Mouse (Mus musculus) liver, embryonic 13.5 days (tissue): ENCODE results near the gene Il10ra. TPM values are rescaled to one million over a fixed set of nuclear protein-coding genes. Genes with fewer than 3 reads are reported as not detected.
A peak's percentile ranks its signal among the peaks of the same experiment; 100 is the strongest.

Experiments
- ATAC-seq: fragments of 200-750 bp; cut with Nextera tagmentation; 2 replicates; pipeline ENCODE4 v1.8.0; 2017; ENCODE audit warnings: low read depth, mild to moderate bottlenecking, moderate number of reproducible peaks, moderate library complexity
- DNase-seq: peaks from one replicate; pipeline ENCODE4 v3.0.0; 2022
- H3K27ac ChIP-seq: fragments of 300-500 bp; sonication (generic); 2 replicates; pipeline ENCODE4 v1.5.1; 2015; ENCODE audit warnings: moderate library complexity, mild to moderate bottlenecking, inconsistent platforms
- H3K27me3 ChIP-seq: fragments of 300-500 bp; sonication (generic); 2 replicates; pipeline ENCODE4 v1.6.1; 2015; ENCODE audit warnings: mild to moderate bottlenecking, inconsistent platforms
- H3K36me3 ChIP-seq: fragments of 300-500 bp; sonication (generic); 2 replicates; pipeline ENCODE4 v1.6.1; 2015; ENCODE audit warnings: mild to moderate bottlenecking, inconsistent platforms
- H3K4me1 ChIP-seq: fragments of 300-500 bp; sonication (generic); replicated peaks from 2 replicates; pipeline ENCODE4 v1.6.1; 2015; ENCODE audit warnings: inconsistent platforms
- H3K4me2 ChIP-seq: fragments of 300-500 bp; sonication (generic); 2 replicates; pipeline ENCODE4 v1.6.1; 2015; ENCODE audit warnings: inconsistent platforms, mild to moderate bottlenecking, moderate library complexity
- H3K4me3 ChIP-seq: fragments of 300-500 bp; sonication (generic); replicated peaks from 2 replicates; pipeline ENCODE4 v1.5.1; 2015; ENCODE audit warnings: mild to moderate bottlenecking, inconsistent platforms
- H3K9ac ChIP-seq: fragments of 300-500 bp; sonication (generic); 2 replicates; pipeline ENCODE4 v1.6.1; 2015; ENCODE audit warnings: mild to moderate bottlenecking, inconsistent platforms
- H3K9me3 ChIP-seq: fragments of 300-500 bp; sonication (generic); replicated peaks from 2 replicates; pipeline ENCODE4 v1.6.1; 2016; ENCODE audit warnings: inconsistent platforms
- WGBS: fragments of 180-500 bp; shearing (Covaris S2); methylation state at CpG from one replicate; pipeline ENCODE4 v1.1.7; 2015; ENCODE audit not compliant: insufficient replicate concordance; 5-methylcytosine and 5-hydroxymethylcytosine counted together
- polyA plus RNA-seq: library from polyadenylated mRNA; unstranded; fragments of >200 nt; fragmentation: Nextera tagmentation; extraction: Ambion mirVana; gene quantifications from 2 replicates; pipeline ENCODE4 v1.2.1, GENCODE M21; 2015

Gene Il10ra
- polyA plus RNA-seq, 1 experiment from 2014 or later = 1.6 TPM

GRCm38 (mm10) chr9:45236744-45237143 lies 32.2 kb downstream of the Il10ra start:
- Histone ChIP-seq H3K27ac (no peak overlapping the region), H3K4me3 (no peak overlapping the region), H3K27me3 (no peaks in the 10 kb centered on the region), H3K9ac (no peak overlapping the region), H3K4me2 (no peak overlapping the region), H3K4me1 (0 out of 2 replicates have a peak, but pooled peaks cover 3% of the 10 kb centered on the region), H3K9me3 (no peaks in the 10 kb centered on the region), H3K36me3 (no peaks in the 10 kb centered on the region)
- ATAC-seq (no peak), DNase-seq (no peak)
- 45% methylated on average over 7 of the region's 7 CpGs for WGBS

GRCm38 (mm10) chr9:45235668-45236227 lies 33.2 kb downstream of the Il10ra start:
- ATAC-seq (no peak), DNase-seq (no peak)
- 0 out of 2 replicates have a peak, but pooled peaks cover 3% of the 10 kb centered on the region for H3K4me1 ChIP-seq
- H3K27ac ChIP-seq = no peak overlapping the region
- 34% methylated on average over 6 of the region's 6 CpGs for WGBS
- H3K27me3 ChIP-seq = no peaks in the 10 kb centered on the region
- H3K9ac ChIP-seq = no peak overlapping the region
- no peak overlapping the region for H3K4me2 ChIP-seq
- no peaks in the 10 kb centered on the region for H3K36me3 ChIP-seq
- no peak overlapping the region for H3K4me3 ChIP-seq
- H3K9me3 ChIP-seq = no peaks in the 10 kb centered on the region

- WGBS = 56% methylated on average over 8 of the region's 8 CpGs
- no peak for DNase-seq
Observed at GRCm38 (mm10) chr9:45229359-45229758, 39.6 kb downstream of the Il10ra start.

GRCm38 (mm10) chr9:45221567-45221966 lies 47.4 kb downstream of the Il10ra start:
- Histone ChIP-seq H3K9me3 (no peaks in the 10 kb centered on the region), H3K27ac (no peak overlapping the region), H3K4me3 (no peak overlapping the region), H3K27me3 (no peaks in the 10 kb centered on the region), H3K9ac (no peak overlapping the region), H3K4me2 (no peak overlapping the region), H3K36me3 (no peaks in the 10 kb centered on the region), H3K4me1 (0 out of 2 replicates have a peak, but pooled peaks cover 5% of the 10 kb centered on the region)
- DNase-seq = peak; percentile 37
- WGBS = 12% methylated on average over 6 of the region's 6 CpGs
- no peak for ATAC-seq

More at GRCm38 (mm10) chr9:45229359-45229758, 39.6 kb downstream of the Il10ra start:
- no peaks in the 10 kb centered on the region for H3K4me1 ChIP-seq
- no peak overlapping the region for H3K9ac ChIP-seq
- H3K27me3 ChIP-seq = no peaks in the 10 kb centered on the region
- no peak overlapping the region for H3K27ac ChIP-seq
- no peak overlapping the region for H3K4me3 ChIP-seq
- no peaks in the 10 kb centered on the region for H3K36me3 ChIP-seq
- no peaks in the 10 kb centered on the region for H3K9me3 ChIP-seq
- H3K4me2 ChIP-seq = no peak overlapping the region
- no peak for ATAC-seq

- no peaks in the 10 kb centered on the region for H3K9me3 ChIP-seq
- ATAC-seq = no peak
- no peaks in the 10 kb centered on the region for H3K36me3 ChIP-seq
Observed at GRCm38 (mm10) chr9:45219644-45220043, 49.3 kb downstream of the Il10ra start.

GRCm38 (mm10) chr9:45215526-45216179 lies 53.3 kb downstream of the Il10ra start:
- 0 out of 2 replicates have a peak, but pooled peaks cover 5% of the 10 kb centered on the region for H3K4me1 ChIP-seq
- 52% methylated on average over 11 of the region's 11 CpGs for WGBS

More at GRCm38 (mm10) chr9:45219644-45220043, 49.3 kb downstream of the Il10ra start:
- 26% methylated on average over 3 of the region's 3 CpGs for WGBS
- no peak overlapping the region for H3K27ac ChIP-seq
- H3K27me3 ChIP-seq = no peaks in the 10 kb centered on the region
- H3K4me2 ChIP-seq = no peak overlapping the region
- no peak overlapping the region for H3K4me3 ChIP-seq
- H3K4me1 ChIP-seq = 0 out of 2 replicates have a peak, but pooled peaks cover 5% of the 10 kb centered on the region
- no peak overlapping the region for H3K9ac ChIP-seq
- DNase-seq = no peak

GRCm38 (mm10) chr9:45212001-45212400 lies 56.9 kb downstream of the Il10ra start:
- no peak overlapping the region for H3K4me3 ChIP-seq

More at GRCm38 (mm10) chr9:45215526-45216179, 53.3 kb downstream of the Il10ra start:
- Histone ChIP-seq H3K36me3 (no peaks in the 10 kb centered on the region), H3K27ac (no peak overlapping the region), H3K9ac (no peak overlapping the region), H3K9me3 (no peaks in the 10 kb centered on the region), H3K27me3 (no peaks in the 10 kb centered on the region), H3K4me2 (no peak overlapping the region), H3K4me3 (no peak overlapping the region)
- no peak for ATAC-seq
- no peak for DNase-seq

GRCm38 (mm10) chr9:45207015-45207743 lies 61.8 kb downstream of the Il10ra start:
- no peak for ATAC-seq
- H3K9ac ChIP-seq = no peak overlapping the region
- H3K9me3 ChIP-seq = no peaks in the 10 kb centered on the region
- H3K36me3 ChIP-seq = no peaks in the 10 kb centered on the region
- H3K27ac ChIP-seq = no peak overlapping the region
- no peaks in the 10 kb centered on the region for H3K27me3 ChIP-seq
- no peak overlapping the region for H3K4me2 ChIP-seq
- 45% methylated on average over 7 of the region's 7 CpGs for WGBS
- H3K4me3 ChIP-seq = no peak overlapping the region
- no peak for DNase-seq
- 0 out of 2 replicates have a peak, but pooled peaks cover 4% of the 10 kb centered on the region for H3K4me1 ChIP-seq

More at GRCm38 (mm10) chr9:45212001-45212400, 56.9 kb downstream of the Il10ra start:
- 62% methylated on average over 6 of the region's 6 CpGs for WGBS
- no peaks in the 10 kb centered on the region for H3K27me3 ChIP-seq
- H3K27ac ChIP-seq = no peak overlapping the region
- no peaks in the 10 kb centered on the region for H3K9me3 ChIP-seq
- H3K36me3 ChIP-seq = no peaks in the 10 kb centered on the region
- no peak for ATAC-seq
- H3K4me2 ChIP-seq = no peak overlapping the region
- no peak overlapping the region for H3K9ac ChIP-seq
- no peak for DNase-seq
- H3K4me1 ChIP-seq = no peaks in the 10 kb centered on the region

GRCm38 (mm10) chr9:45206121-45206520 lies 62.8 kb downstream of the Il10ra start:
- no peak overlapping the region for H3K27ac ChIP-seq
- H3K4me3 ChIP-seq = no peak overlapping the region
- DNase-seq (no peak), ATAC-seq (no peak)
- no peaks in the 10 kb centered on the region for H3K27me3 ChIP-seq
- WGBS = 42% methylated on average over 4 of the region's 4 CpGs
- H3K9ac ChIP-seq = no peak overlapping the region
- no peak overlapping the region for H3K4me2 ChIP-seq
- H3K4me1 ChIP-seq = 0 out of 2 replicates have a peak, but pooled peaks cover 8% of the 10 kb centered on the region
- H3K9me3 ChIP-seq = no peaks in the 10 kb centered on the region
- H3K36me3 ChIP-seq = no peaks in the 10 kb centered on the region

- no peak for DNase-seq
Observed at GRCm38 (mm10) chr9:45205143-45205542, 63.8 kb downstream of the Il10ra start.

More at GRCm38 (mm10) chr9:45205143-45205542, 63.8 kb downstream of the Il10ra start:
- no peak for ATAC-seq
- Histone ChIP-seq H3K36me3 (no peaks in the 10 kb centered on the region), H3K27me3 (no peaks in the 10 kb centered on the region), H3K9me3 (no peaks in the 10 kb centered on the region), H3K4me1 (0 out of 2 replicates have a peak, but pooled peaks cover 8% of the 10 kb centered on the region), H3K4me2 (no peak overlapping the region), H3K27ac (no peak overlapping the region), H3K4me3 (no peak overlapping the region), H3K9ac (no peak overlapping the region)
- WGBS = 52% methylated on average over 5 of the region's 5 CpGs
